Mouse (Mus musculus) left cerebral cortex, postnatal 14 days (tissue): ENCODE results near the gene Pdk2. TPM values are rescaled to one million over a fixed set of nuclear protein-coding genes. Genes with fewer than 3 reads are reported as not detected.
"Not testable (repeated sequence)": the region's sequence is repeated elsewhere in the genome, so short reads cannot be mapped to it uniquely, and the experiment has no call there.

Experiments
- DNase-seq, 2 experiments: peaks; one replicate each; pipeline ENCODE4 v3.0.0; 2021 to 2022; ENCODE audit warnings: low spot score in 2 of 2, mixed read lengths in 1 of 2
- intact Hi-C: fragments of 180-260 bp; cut with DNase I; formaldehyde crosslinking; loops from one replicate; pipeline ENCODE4 v1.15.1; 2025
- total RNA-seq, 2 experiments: library from RNA; stranded (reverse); gene quantifications; 2 replicates each; pipeline ENCODE4 v1.2.3; 2021

The Pdk2 gene
- total RNA-seq, 2 experiments from 2014 or later: 69.2 to 75.4 TPM

- intact Hi-C loops: no loop called here
- DNase-seq: no peak
Measured at GRCm38 (mm10) chr11:95037306-95037705, 3.8 kb downstream of the Pdk2 start.

GRCm38 (mm10) chr11:95036521-95036920 lies 4.6 kb downstream of the Pdk2 start:
- intact Hi-C loops: no loop called here
- no peak for DNase-seq

GRCm38 (mm10) chr11:95034902-95035301 lies 6.3 kb downstream of the Pdk2 start:
- intact Hi-C loops: no loop called here
- peak in 1 of 2 experiments; percentile 50 for DNase-seq

GRCm38 (mm10) chr11:95033617-95034016 lies 7.5 kb downstream of the Pdk2 start:
- DNase-seq: no peak
- intact Hi-C loops: no loop called here

GRCm38 (mm10) chr11:95032945-95033344 lies 8.2 kb downstream of the Pdk2 start:
- no peak for DNase-seq
- intact Hi-C loops: no loop called here

- intact Hi-C loops: no loop called here
Measured at GRCm38 (mm10) chr11:95027850-95028470, 13.2 kb downstream of the Pdk2 start.

GRCm38 (mm10) chr11:95026849-95027248 lies 14.3 kb downstream of the Pdk2 start:
- intact Hi-C loops: no loop called here
- DNase-seq: no peak

More at GRCm38 (mm10) chr11:95027850-95028470, 13.2 kb downstream of the Pdk2 start:
- no peak for DNase-seq

GRCm38 (mm10) chr11:95026090-95026542 lies 15.0 kb downstream of the Pdk2 start:
- intact Hi-C loops: no loop called here
- DNase-seq: no peak

- no peak for DNase-seq
- intact Hi-C loops: no loop called here
Measured at GRCm38 (mm10) chr11:95025227-95026012, 15.7 kb downstream of the Pdk2 start.

- intact Hi-C loops: no loop called here
- DNase-seq: peak; percentile 60 to 66
Measured at GRCm38 (mm10) chr11:95024439-95025184, 16.5 kb downstream of the Pdk2 start.

GRCm38 (mm10) chr11:95023481-95023880 lies 17.7 kb downstream of the Pdk2 start:
- no peak for DNase-seq
- intact Hi-C loops: no loop called here

GRCm38 (mm10) chr11:95022237-95022992 lies 18.7 kb downstream of the Pdk2 start:
- intact Hi-C loops: no loop called here
- DNase-seq: no peak

GRCm38 (mm10) chr11:95015484-95015883 lies 25.7 kb downstream of the Pdk2 start:
- intact Hi-C loops: no loop called here
- no peak for DNase-seq

GRCm38 (mm10) chr11:95012487-95012886 lies 28.7 kb downstream of the Pdk2 start:
- DNase-seq: no peak
- intact Hi-C loops: no loop called here

- DNase-seq: no peak
- intact Hi-C loops: no loop called here
Measured at GRCm38 (mm10) chr11:95012075-95012474, 29.1 kb downstream of the Pdk2 start.

- no peak for DNase-seq
- intact Hi-C loops: no loop called here
Measured at GRCm38 (mm10) chr11:95011416-95011815, 29.7 kb downstream of the Pdk2 start.

- intact Hi-C loops, DNase-seq: not testable (repeated sequence)
Measured at GRCm38 (mm10) chr11:95010841-95011403, 30.2 kb downstream of the Pdk2 start.

- intact Hi-C loops: no loop called here
- peak; percentile 66 to 69 for DNase-seq
Measured at GRCm38 (mm10) chr11:95010141-95010739, 30.9 kb downstream of the Pdk2 start.

GRCm38 (mm10) chr11:95009629-95010014 lies 31.5 kb downstream of the Pdk2 start, which contains the start of gene Samd14:
Gene Samd14 (plus strand): TSS chr11:95009879.
- intact Hi-C loops: no loop called here
- DNase-seq: peak; percentile 74 to 81
